8 mouse cellular contexts compared by ENCODE assay signal in the genomic region with DNA sequence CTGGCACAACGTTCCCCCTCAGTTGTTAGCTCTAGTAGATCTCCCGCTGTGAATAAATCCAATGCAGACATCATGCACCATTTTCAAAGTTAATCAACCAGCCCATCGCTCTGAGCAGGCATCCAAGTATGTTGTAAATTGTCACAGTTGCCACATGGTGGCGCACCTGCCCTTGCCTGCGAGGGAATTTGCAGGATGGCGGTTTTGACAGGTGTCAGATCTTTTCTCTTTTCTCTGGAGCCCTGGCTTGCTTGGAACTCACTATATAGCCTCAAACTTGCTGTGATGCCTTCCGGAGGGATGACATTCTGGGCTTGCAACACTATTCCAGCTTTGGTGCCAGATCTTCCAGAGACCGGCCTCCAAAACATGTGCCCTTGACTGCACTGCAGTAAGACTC. TPM values are rescaled to one million over a fixed set of nuclear protein-coding genes. Genes with fewer than 3 reads are reported as not detected.
A peak's percentile ranks its signal among the peaks of the same experiment; 100 is the strongest.
DNase-seq lines count a peak whose midpoint lies in the region; ATAC-seq lines count a peak whose summit lies in the region.

No protein-coding gene starts in this region.

- peak; percentile 30 for ATAC-seq in inflammation-experienced regulatory T-cells, adult 6 months
- ATAC-seq in megakaryocyte-erythroid progenitor cell, adult 5-6 weeks (replicated peaks; ENCODE audit: low FRiP score, low TSS enrichment, poor library complexity, severe bottlenecking) = peak; percentile 43; the same call in 1 of the 2 replicates

- DNase-seq in heart, postnatal 4 days = peak; percentile 63
- DNase-seq in heart, adult 9 months (ENCODE audit: low spot score in 2 of 2) = no peak
- DNase-seq in 3T3-L1 (ENCODE audit: low read depth, low spot score) = peak; percentile 62
- peak; percentile 27 for DNase-seq in MEL-GATA-1-ER (ENCODE audit: extremely low read depth, low read depth)
- DNase-seq in cerebellum, adult 9-10 months = peak; percentile 79
- no peak for DNase-seq in ovary, postnatal 10 days (ENCODE audit: low spot score)

RNA-seq across cellular contexts. Expression of a gene that starts 27.8 kb away (rescaled TPM):
- total RNA-seq in heart, postnatal 4 days (2021) = 10 to 100 TPM; 55.9 to 61.3 TPM
- polyA plus RNA-seq in inflammation-experienced regulatory T-cells, adult 6 months (2017; shearing (Covaris generic)) = 10 to 100 TPM; 15.0 to 37.4 (median 27.3) TPM
- total RNA-seq in megakaryocyte-erythroid progenitor cell, adult 5-6 weeks (2014; fragmentation: Nextera tagmentation) = 41.8 and 77.5 TPM in 2 replicates
- 40.8 and 90.7 TPM in 2 replicates for total RNA-seq in megakaryocyte-erythroid progenitor cell, adult 5-6 weeks (2017)

Comparison
In these comparisons a context has a peak if more than half of its experiments do, and no peak if none do; other contexts are left out.
1. DNase-seq: peak in heart, postnatal 4 days (single experiment), 3T3-L1 (single experiment), MEL-GATA-1-ER (single experiment) and cerebellum, adult 9-10 months (single experiment); none in heart, adult 9 months (0 of 2) and ovary, postnatal 10 days (single experiment).